Mouse (Mus musculus) testis, adult 2 months (tissue): Measurements from ENCODE around the gene Itih3.

Source experiments
- CTCF ChIP-seq: fragments of 200-500 bp; IDR thresholded peaks from 2 replicates; pipeline ENCODE4 v1.5.1; 2012; ENCODE audit warnings: low read depth, mild to moderate bottlenecking, inconsistent platforms, low read length, moderate library complexity; ENCODE audit not compliant: control insufficient read depth, insufficient read depth, insufficient replicate concordance
- POLR2A ChIP-seq: fragments of 200-500 bp; IDR thresholded peaks from 2 replicates; pipeline ENCODE4 v1.6.1; 2012; ENCODE audit warnings: low read depth, mild to moderate bottlenecking, inconsistent platforms, low read length, moderate library complexity; ENCODE audit not compliant: control insufficient read depth

DNA sequence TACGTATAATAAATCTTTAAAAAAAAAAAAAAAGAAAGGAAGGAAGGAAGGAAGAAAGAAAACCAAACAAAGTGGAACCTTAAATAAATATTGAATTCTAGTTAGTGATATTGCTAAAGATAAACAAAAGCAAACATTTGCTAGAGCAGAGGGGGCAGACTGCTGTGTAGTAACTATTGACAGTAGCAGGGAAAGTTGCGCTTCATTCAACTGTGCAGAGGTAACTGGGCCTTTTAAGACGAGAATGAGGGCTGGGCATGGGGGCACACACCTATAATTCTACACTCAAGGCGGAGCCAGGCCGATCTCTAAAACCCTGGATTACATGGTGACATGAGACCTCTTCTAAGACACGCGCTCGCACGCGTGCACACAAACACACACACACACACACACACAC lies 26.4 kb upstream of the Itih3 start:
- TF ChIP-seq POLR2A (no peak), CTCF (no peak)
